Mouse (Mus musculus): ENCODE data around the gene Ddx25.

The Ddx25 gene

DNA sequence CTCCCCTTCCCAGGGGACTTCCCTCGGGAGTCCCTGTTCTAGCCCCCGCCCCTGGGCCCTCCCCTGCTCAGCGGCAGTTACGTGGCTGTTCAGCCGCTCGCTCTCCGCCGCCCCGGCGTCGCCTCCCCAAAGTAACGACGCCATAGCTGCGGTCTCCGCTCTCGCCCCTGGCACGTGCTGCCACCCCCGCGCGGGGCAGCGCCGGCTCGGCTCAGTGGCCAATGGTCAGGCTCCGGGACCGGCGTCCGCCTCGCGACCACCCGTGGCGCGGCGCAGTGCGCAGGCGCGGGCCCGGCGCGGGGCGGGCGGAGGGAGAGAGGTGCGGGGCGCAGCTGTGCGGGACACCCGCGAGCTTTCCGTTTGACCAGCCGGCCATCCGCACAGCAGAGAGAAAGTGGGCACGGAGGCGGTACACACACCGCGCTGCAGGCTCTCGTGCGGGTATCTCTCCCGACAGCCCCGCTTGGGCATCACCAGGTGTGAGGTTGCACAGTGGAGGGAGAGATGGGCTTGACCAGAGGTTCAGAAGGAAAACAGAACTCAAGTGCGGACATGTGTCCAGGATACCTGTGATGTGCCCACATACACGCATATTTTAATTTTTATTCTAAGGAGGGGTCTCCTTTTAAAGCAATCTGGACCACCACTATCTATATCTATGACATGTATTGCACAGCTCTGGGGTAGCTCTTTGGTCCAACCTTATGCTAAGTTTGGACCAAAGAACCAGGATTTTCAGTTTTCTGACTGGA lies at the start of gene Ddx25, which contains the start of gene Pus3:
TSS of gene Ddx25 (minus strand) at position 272 of the 752 bp plus-strand sequence.
TSS of gene Pus3 (plus strand) at position 339 of the 752 bp plus-strand sequence.
- DNase-seq (ENCODE audit: low spot score) = no peak

DNA sequence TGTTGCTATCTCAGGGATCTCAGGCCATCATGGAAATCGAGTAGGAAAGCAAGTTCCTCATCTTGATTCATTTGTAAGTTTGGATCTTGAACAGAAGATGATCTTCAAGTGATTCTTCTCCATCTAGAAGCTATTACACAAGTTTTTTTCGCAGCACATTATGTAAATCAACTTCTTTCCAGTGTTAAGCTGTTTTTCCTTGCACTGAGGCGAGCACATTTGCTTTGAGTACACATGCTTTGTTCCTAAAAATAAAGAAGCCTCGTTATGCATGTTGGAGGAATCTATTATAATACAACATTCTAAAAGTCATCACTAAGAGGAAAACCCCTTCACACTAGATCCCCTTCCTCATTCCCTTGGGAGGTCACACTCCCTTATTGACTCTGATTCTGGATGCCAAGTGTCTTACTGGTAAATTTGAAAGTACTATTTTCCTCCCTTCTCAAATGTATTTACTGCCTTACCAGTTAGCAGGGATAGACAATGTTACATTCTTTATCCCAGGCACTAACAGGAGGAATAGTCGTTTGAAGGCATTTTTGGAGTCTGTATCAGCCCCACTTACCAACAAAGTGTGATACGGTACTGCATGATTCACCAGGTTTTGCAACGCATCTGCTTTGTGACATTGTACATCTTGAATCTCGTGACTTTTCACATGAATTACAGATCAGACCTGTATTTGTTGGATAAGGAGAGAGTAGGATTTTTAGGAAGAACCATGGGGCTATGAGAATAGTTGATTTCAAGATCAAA lies 49.5 kb upstream of the Ddx25 start:
- no peak for DNase-seq (ENCODE audit: low spot score)

DNA sequence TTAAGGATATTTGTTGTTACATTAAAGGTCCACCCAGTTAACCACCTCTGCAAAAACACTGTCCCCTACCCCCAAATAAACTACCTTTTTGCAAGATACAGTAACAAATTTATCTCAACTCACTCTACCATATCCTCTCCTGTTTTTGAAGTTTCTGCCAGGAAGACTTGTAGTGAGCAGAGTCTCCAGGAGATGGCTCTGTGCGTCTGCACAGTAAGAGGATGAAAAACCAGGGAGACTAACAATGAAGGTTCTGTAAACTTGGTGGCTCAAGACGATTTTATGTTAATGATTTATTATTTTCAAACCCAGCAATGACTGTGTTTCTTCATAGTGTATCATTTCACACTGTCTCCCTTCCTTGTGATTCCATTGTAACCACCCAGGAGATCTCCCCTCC lies 34.6 kb upstream of the Ddx25 start:
- DNase-seq (ENCODE audit: low spot score) = peak; percentile 24

DNA sequence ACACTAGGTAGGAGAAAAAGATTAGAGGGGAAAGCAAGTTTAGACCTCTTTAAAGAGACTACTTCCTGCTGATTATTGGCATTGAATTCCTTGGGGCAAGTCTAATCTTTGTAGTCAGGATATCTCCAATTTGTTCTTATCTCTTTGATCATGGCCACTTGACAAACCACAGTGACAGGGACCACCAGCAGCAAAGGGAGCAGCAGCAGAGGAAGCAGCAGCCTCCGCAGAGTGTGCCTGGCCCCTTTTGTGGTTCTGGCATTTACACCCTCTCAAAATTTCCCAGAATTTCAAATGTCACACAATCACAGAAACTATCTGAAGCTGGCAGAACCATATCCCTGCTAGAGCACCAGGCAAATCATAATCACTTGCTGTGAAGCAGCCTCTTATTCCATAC lies 29.3 kb upstream of the Ddx25 start:
- no peak for DNase-seq (ENCODE audit: low spot score)

DNA sequence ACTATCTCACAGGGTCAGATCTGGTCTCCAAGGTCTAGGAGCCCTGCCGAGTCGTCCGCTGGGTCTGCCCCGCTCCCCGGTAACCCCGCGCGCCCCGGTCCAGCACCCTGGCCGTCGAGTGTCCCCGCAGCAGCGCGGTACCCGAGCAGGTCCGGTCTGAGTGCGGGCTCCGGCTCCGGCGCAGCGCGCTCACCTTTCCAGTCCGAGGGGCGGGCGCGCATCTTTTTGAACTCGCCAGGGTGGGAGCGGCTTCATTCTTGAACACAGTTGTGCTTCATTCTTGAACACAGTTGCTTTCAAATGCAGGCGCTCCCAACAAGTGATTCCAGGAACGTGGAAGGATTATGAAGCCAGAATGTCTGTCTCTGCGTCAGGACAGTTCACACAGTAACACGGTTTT lies 16.1 kb upstream of the Ddx25 start:
- no peak for DNase-seq (ENCODE audit: low spot score)

DNA sequence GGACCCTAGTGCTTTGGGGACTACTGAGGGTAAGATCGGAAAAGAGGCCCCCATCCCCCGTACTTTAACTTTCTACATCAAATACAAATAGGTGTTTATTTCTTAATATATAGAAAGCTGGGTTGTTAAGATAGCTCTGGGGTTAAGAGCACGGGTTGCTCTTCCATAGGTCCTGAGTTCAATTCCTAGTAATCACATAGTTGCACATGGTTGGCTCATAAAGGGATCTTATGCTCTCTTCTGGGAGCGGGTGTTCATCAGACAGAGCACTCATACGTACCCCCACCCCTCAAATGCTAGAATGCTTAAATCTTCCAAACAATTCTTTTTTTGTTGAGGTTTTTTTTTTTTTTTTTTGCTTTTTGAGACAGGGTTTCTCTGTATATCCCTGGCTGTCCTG lies 12.3 kb upstream of the Ddx25 start:
- no peak for DNase-seq (ENCODE audit: low spot score)

DNA sequence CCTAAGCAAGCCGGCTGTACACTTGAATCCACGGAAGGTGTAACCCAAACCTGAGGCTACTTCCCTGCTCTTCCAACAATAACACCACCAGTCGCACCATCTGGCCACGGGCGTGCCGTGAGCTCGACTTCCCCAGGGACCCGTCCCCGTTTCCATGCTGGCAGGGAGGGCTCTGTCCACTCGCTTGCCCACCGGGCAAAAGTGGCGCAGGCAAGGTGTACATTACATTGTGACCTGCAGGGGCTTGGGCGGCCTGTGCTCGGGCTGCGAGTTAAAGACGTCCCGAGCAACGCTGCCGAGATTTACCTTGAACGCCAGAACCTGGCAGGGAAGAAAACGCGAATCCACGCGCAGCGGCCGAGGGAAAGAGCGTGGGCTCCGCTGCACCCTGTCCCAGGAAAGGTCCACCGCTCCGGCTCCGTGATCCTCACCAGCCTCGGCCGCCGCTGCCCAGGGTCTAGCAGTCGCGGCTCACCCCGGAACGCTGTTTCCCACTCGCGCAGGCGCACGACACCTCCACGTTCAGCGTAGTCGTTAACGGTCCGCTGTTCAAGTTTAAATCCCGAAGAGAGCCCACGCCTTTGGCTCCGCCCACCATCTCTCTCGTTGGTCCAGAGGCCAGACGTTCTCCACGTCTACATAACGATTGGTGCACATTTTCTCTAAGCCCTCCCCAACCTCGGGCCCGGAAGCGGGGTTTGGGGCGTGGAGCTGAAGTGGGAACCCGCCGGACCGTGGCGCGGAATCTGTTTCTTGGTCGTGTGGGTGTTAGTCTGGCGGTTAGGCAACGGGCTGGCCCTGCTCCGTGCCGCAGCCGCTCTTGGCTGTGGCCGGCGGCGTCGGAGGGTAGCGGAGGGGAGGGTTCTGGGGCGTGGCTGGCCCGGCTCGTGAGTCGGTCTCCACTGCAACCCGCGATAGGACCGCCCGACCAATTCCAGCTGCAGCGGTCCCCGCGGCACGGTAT lies 11.5 kb upstream of the Ddx25 start, which contains the start of the genes Pate2 and Hyls1:
TSS of gene Pate2 (plus strand) at position 714 of the 964 bp plus-strand sequence.
TSS of gene Hyls1 (minus strand) at position 828 of the 964 bp plus-strand sequence.
- DNase-seq (ENCODE audit: low spot score) = peak; percentile 95

DNA sequence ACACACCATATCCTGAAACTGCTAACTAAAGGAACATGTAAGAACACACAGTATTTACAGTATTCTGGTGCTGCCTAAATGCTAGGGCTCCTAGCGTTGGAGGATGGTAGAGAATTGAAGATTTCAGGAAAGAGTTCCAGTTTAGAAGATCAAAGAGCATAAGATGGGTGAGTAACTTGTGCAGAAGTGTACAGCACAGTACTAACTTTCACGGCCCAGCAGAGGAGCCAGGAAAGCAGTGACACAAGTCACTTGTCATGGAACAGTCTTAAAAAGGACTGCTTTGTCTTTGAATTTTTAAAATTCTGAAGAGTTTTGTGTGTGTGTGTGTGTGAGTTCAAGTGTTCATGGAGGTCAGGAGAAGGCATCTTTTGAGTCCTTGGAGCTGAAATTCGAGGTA lies 9.7 kb upstream of the Ddx25 start:
- no peak for DNase-seq (ENCODE audit: low spot score)

DNA sequence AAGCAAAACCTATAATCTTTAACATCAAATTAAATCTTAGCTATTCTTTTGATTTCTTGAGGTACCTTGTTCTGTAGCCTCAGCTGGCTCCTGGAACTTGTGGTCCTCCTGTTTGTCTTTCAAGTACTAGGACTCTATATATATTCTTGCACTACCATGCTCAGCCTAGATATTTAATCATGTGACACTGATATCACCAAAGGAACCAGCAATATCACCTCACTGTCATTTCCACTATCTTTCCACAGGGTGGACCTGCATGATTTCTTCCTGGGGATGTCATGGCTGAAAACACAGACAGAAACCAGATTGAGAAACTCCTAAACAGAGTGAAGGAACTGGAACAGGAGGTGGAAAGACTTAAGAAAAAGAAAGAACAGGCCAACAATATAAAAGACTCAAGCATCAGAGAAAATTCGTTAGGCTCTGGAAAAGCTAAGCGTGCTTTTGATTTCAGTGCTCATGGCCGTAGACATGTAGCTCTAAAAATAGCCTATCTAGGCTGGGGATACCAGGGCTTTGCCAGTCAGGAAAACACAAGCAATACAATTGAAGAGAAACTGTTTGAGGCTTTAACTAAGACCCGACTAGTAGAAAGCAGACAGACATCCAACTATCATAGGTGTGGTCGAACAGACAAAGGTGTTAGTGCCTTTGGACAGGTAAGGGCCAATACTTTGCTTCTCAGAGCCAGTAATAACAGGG lies 6.4 kb upstream of the Ddx25 start:
- no peak for DNase-seq (ENCODE audit: low spot score)

DNA sequence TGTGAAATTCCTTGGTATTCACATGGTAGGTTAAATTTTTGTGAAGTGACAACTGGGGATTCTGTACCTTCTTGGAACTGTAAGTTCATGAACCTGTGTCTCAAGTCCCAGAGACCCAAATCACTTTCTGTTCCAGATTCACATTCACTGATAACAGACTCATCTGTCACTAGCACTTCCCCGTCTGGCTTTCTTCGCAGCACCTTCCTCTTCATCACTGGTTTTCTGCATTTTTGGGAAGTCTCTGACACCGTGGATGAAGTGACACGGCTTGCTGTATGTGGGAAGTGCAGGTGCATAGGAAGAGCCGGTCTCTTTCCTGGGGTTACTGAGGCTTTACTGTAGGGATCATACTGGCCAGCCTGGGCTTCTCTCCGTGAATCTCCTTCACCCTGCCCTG lies 3.3 kb upstream of the Ddx25 start:
- DNase-seq (ENCODE audit: low spot score) = no peak

DNA sequence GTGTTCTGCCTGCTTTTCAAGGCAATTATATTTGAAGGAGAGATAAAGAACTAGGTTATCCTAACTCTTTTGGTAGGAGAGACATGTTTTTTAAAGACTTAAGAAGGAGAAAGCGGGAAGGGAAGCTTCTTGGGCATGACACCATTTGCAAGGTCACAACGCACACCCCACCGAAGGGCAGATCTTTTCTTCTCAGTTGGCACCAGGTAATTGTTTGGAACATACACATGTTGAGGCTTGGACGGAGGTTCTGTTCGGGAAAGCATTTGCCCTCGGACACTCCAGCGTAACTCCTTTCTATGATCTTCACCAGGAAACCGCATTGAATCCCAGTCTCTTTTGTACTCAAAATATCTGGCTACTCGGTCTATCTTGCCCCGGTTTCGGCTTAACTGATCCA lies 2.7 kb upstream of the Ddx25 start:
- no peak for DNase-seq (ENCODE audit: low spot score)

DNA sequence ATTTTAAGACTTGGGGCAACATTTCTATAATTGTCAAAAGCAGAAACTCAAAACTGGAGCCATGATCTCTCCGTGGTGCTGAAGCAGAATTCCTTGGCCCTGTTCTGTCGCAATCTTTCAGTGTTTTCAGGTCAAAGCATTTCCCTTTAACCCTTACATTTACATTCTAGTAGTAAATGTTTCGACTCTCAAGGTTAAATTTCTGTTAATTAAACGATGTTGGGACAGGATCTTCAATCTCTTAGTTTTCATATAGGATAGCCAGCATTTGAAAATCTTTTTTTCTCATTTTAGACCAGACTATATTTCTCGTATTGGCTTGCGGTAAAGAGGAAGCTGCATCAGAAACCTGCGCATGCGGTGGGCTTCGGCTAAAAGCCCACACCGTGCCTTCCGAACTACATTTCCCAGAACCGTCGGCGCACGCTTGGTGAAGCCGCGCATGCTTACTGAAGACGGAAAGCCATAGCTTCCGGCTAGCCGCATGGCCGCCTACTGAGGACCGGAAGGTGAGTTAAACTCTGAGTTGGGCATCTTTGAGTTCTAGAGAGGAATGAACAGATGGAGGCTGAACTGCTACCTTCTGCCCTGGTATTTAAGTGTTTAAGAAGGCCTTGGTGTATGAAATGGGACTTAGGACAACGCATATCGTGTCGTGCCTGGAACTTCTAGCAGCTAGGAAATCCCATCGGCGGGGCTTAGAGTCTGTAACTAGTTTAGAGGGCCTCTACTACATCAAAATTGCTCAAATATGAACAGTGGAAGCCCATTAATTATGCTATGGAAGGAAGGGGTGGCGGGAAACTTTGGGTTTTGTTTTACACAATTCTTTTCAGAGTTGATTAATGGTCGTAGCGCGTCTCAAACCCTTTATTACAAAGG lies 922 bp upstream of the Ddx25 start:
- DNase-seq (ENCODE audit: low spot score) = peak; percentile 73

DNA sequence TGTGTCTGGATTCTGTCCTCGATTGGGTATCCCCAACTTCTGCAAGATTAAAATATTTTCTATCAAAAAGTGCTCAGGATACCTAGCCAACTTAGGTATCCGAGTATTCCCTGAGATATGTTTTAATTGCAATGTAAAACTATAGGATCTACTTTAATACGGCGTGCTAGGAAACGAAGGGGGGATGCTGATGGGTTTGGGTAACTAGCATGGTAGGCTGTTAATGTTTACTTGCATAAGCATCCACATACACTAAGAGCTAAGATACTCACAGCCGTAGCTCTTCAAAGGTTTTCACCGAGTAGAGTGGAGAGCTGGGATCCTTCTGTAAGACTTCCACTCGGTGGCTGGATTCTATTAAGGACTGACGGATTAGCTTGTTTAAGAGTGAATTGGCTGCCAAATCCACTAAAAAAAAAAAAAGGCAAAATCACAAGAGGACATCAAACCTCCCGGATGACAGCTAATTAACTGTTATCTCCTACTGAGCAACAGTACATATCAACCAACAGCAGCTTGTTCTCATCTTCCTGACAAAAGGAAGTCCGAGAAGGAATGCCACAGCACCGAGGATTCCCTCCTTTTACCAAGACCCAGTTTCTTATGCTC lies 1.7 kb downstream of the Ddx25 start:
- DNase-seq (ENCODE audit: low spot score) = no peak

DNA sequence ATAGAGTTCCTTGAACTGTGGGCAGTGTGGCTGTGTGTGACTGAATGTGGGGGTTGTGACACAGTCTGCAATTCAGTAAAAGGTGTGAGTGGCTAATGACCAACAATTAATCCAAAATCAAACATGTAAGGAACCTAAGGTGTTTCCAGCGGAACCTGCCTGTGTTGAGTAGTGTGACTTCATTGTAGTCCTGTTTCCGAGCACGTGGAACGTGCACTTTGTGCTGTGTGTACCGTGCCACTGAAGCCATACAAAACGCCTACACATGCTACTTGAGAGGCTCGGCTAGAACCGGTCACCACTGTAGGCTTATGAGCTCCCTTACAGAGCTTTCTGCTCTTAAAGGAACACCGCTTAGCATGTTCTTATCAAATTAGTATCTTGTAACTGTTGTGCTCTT lies 9.9 kb downstream of the Ddx25 start:
- no peak for DNase-seq (ENCODE audit: low spot score)

DNA sequence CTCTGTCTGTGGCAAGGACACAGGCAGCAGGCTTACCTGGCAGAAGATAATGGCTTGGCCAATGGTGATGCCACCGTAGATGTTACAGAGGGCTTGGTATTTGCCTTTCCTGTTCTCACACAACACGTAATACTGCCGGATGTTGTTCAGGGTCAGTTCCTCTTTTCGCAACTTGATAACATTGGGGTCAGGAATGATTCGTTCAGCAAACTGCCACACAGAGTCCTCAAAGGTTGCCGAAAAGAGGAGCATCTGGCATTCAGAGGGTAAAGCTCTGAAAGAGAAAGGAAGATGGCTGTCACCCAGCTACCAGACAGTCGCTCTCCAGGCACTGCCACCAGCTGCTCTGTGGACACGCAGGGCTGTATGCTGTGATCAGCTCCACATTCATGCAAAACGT lies 11.6 kb downstream of the Ddx25 start:
- no peak for DNase-seq (ENCODE audit: low spot score)

DNA sequence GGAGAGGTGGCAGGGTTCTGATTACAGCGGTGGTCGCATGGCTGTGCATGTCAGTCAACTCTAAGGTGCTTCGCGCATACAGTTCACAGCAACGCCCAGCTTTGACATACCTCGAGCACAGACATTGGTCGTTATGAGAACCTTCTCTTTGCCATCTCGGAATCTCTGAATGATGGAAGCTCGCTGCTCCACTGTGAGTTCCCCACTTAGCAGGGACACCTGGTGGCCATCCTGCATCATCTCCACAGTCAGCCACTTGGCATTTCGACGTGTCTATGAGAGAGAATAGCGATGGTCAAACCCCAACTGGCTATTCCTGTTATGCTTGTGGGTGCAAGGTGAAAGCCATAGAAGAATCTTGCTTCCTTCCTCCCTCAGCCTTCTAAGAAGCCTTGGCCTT lies 12.6 kb downstream of the Ddx25 start:
- DNase-seq (ENCODE audit: low spot score) = no peak

DNA sequence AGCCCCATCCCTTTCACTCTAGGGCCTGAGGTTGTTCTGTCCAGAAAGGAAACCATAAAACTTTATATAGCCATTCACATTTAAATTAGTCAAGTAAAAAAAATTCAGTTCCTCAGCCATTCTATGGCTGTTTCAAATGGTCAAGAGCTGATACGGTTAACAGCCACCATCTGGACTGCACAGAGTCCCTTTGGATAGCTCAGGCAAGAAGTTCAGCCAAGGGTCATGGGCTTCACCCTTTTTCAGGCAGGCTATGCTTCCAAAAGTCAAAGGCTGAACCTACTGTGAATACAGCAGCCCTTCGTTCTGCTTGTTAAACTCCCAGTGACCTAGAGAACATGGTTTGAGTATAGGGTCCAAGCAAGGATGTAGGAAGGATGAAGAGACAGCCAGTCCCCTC lies 13.7 kb downstream of the Ddx25 start:
- no peak for DNase-seq (ENCODE audit: low spot score)

DNA sequence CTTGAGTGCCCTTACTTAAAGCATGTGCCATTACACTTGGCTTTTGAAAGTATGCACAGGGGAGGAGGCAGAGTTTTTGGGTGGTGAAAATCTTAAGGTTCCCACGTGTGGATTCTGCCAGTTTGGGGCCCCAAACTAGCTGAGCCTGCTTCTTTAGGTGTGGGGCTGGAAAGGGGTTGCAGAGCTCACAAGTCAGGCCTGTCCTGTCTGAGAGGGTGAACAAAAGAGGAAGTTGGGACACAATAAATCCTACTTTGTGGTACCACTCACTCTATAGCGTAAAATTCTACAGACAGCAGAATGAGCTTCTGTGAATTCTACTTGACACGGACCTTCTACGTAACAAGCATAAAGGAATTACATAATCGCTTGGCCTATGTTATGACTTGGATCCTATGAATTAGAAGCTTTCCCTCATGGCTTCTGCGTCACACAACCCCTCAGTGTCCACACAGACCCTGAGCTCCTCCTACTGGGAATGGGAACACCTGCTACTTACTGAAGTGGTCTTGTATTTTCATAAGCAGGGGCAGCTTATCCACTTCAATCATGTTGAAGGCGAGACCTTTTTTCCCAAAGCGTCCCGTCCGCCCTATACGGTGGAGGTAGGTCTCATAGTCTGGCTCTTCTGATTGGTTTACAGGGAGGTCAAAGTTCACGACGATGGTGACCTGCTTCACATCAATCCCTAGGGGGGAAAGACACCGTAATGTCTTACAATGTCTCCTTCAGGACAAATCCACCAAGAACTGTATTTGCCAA lies 15.0 kb downstream of the Ddx25 start:
- no peak for DNase-seq (ENCODE audit: low spot score)

DNA sequence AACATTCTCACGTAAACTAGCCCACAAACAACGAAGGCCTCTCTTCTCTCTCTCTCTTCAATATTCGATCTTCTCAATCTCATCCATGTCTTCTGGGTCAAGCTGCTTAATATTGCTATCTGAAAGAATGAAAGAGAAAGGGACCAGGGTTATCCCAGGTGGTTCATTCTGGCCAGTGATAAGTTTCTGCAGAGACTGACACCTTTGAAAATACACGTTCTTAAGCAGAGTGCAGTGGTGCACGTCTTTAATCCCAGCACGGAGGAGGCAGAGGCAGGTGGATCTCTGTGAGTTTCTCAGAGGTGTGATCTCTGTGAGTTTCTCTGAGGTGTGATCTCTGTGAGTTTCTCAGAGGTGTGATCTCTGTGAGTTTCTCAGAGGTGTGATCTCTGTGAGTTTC lies 16.4 kb downstream of the Ddx25 start:
- no peak for DNase-seq (ENCODE audit: low spot score)

Data from urinary bladder, postnatal 14 days (tissue).